Mouse (Mus musculus) A20 (cell line): ENCODE data around the gene Mybpc3.

Experiments
- DNase-seq: peaks from one replicate; pipeline ENCODE4 v3.0.0-alpha.2; 2011; ENCODE audit warnings: low read depth, low spot score

Mybpc3 gene

GRCm38 (mm10) chr2:91167629-91168028 lies 49.7 kb downstream of the Mybpc3 start:
- no peak for DNase-seq

DNA sequence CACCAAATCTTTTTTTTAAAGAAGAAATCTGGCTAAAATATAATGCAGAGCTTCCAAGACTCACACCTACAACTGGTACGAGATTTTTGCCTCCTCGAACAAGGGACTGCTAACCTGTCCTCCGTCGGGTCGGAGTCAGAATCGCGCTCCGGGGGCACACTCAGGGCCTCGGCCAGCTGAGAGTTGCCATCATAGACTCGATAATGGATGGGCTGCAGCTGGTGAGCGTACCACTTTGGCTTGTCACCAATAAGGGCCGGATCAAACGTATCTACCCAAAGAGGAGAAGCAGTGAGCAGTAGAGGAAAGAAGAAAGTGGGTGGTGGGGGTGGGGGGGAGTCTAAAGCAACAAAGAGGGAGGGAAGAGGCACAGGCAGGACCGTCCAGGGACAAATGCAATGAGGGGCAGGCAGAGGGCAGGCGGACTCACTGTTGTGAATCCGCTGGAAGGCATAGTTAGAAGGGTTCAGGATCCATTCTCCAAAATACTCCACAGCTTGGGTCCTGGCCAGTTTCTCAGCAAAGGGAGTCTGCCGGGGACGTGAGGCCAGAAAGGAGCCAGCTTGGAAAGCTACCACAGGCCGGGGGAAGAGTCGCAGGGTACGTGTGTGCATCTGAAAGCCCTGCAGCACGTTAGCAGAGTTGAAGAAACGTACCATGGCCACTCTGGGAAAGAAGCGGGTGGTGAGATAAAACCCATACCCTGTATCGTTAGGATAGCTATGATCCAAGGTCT lies 51.8 kb downstream of the Mybpc3 start:
- no peak for DNase-seq

- no peak for DNase-seq
Observed at GRCm38 (mm10) chr2:91175490-91175889, 57.5 kb downstream of the Mybpc3 start.

DNA sequence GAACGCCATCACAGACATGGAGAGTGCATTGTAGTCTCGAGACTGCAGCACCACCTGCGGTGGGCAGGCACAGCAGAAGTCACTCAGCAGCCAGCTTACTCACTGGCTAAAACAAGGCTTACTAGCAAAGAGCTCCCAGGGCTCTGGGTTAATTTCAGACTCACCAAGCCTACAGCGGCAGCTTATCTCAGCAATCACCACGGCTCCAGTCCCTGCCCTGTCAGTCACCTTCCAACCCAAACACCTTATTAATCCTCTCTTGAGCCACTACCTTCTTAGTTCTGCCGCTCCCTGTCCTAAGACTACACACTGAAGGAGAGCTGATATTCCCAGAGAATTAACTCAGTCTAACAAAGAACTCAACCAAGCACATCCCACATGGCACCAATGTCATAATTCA lies 58.3 kb downstream of the Mybpc3 start:
- no peak for DNase-seq

- DNase-seq: no peak
Observed at GRCm38 (mm10) chr2:91179825-91180224, 61.9 kb downstream of the Mybpc3 start.

DNA sequence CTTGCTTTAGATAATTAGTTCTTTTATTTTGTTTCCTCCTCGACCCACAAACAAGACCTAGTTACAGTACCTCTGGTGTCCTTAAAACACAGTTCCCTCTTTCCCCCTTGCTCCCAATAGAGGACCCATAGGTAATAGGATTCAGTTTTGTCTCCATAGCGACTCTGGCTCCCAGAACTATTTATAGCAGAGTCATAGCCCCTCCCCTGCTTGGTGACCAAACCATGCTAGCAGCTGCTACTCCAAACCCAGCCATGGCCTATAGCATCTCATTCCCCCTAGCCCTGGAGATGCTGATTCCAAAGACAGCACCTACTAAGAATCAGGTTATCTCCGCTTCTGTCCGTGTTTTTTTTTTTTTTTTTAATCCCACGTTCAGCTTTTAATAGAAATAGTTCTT lies 62.8 kb downstream of the Mybpc3 start:
- no peak for DNase-seq

DNA sequence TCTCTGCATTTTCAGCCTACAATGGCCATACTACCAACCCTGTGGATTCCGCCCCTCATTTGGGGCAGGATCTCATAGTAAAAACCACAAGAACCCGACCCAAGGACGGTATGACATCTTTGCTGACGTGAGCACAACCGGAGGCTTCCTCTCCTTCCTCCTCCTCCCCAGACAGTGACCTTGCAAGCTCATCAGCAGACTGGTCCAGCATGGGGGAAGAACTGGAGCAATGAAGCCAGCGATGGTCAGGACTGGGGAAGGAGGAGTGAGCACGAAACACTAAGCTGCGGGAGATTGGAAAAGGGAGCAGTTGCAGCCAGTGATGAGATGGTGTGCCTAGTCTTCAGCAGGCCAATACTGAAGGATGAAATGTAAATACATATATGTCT lies 64.1 kb downstream of the Mybpc3 start:
- no peak for DNase-seq

GRCm38 (mm10) chr2:91182405-91183147 lies 64.6 kb downstream of the Mybpc3 start:
- peak; percentile 95 for DNase-seq

DNA sequence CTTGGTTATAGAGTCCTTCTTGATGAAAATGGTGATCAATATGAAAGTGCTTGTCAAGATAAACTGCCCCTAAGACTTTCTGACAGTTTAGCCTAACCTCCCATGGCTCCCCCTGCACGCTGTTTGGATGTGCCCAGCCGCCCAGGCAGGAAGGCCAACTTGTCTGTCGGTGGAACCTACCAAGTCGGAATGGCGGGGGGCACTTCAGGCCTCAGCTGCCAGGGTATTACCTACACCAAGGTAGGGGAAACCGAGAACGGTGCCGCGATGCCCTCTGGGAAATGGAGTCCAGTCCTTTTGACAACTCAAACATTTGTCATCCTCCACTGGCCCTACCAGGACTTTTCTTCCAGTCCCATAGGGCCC lies 65.2 kb downstream of the Mybpc3 start:
- DNase-seq: peak; percentile 99

DNA sequence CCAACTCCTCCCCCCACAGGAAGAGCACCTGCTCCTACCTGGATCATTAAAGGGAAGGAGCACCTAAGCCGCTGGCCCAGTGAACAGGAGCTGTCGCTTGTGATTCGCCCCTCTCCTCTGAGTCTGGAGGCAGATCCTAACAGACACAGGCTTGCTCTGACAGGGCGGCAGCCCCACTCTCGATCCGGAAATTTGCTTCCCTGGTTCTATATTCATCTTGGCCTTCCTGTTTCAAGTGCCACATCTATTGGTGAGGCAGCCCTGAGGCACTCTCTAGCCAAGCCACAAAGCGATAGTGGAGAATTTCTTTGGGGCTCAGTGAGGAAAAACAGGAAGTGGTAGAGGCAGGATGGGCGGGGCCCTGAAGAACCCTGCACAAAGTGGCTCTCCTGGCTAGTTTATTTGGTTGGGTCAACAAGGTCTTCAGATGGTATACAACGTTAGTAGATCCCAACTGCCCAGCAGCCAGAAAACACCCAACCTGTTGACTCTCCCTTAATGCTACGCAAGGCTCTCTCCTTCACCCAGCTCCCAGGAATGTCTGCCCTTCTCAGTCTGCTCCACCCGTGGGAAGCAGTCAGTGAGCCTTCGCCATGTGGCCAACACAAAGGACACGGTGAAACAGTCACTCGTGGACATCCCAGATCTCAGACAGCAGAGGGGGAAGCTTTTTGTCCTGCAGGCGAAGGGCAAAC lies 65.9 kb downstream of the Mybpc3 start, which contains the start of gene Madd:
Gene Madd, minus strand, starts transcription at position 127 of the 695 bp plus-strand sequence.
- DNase-seq: peak; percentile 77
